Mouse (Mus musculus) midbrain, embryonic 14.5 days (tissue): Measurements from ENCODE around the gene Immp2l. TPM values are rescaled to one million over a fixed set of nuclear protein-coding genes. Genes with fewer than 3 reads are reported as not detected.
"Not testable (repeated sequence)": the region's sequence is repeated elsewhere in the genome, so short reads cannot be mapped to it uniquely, and the experiment has no call there.

ENCODE experiments used
- ATAC-seq: fragments of 200-750 bp; cut with Nextera tagmentation; 2 replicates; pipeline ENCODE4 v1.8.0; 2017; ENCODE audit warnings: moderate number of reproducible peaks, moderate library complexity; ENCODE audit not compliant: low FRiP score, low TSS enrichment
- DNase-seq: peaks from one replicate; pipeline ENCODE4 v3.0.0-alpha.2; 2015
- H3K27ac ChIP-seq: fragments of 300-500 bp; sonication (generic); replicated peaks from 2 replicates; pipeline ENCODE4 v1.5.1; 2014; ENCODE audit warnings: mild to moderate bottlenecking, low read depth, low read length, moderate library complexity
- H3K27me3 ChIP-seq: fragments of 300-500 bp; sonication (generic); 2 replicates; pipeline ENCODE4 v1.6.1; 2014; ENCODE audit warnings: low read length, control low read depth, mixed read lengths; ENCODE audit not compliant: control insufficient read depth, insufficient read depth
- H3K36me3 ChIP-seq: fragments of 300-500 bp; sonication (generic); 2 replicates; pipeline ENCODE4 v1.6.1; 2014; ENCODE audit warnings: low read length, control low read depth; ENCODE audit not compliant: control insufficient read depth, insufficient read depth
- H3K4me1 ChIP-seq: fragments of 300-500 bp; sonication (generic); 2 replicates; pipeline ENCODE4 v1.6.1; 2014; ENCODE audit warnings: mild to moderate bottlenecking, antibody characterized with exemption, low read length, control low read depth; ENCODE audit not compliant: control insufficient read depth, insufficient read depth
- H3K4me2 ChIP-seq: fragments of 300-500 bp; sonication (generic); 2 replicates; pipeline ENCODE4 v1.6.1; 2014; ENCODE audit warnings: mild to moderate bottlenecking, low read length, moderate library complexity
- H3K4me3 ChIP-seq: fragments of 300-500 bp; sonication (generic); replicated peaks from 2 replicates; pipeline ENCODE4 v1.5.1; 2014; ENCODE audit warnings: low read depth, low read length
- H3K9ac ChIP-seq: fragments of 300-500 bp; sonication (generic); replicated peaks from 2 replicates; pipeline ENCODE4 v1.6.1; 2014; ENCODE audit warnings: mild to moderate bottlenecking, low read length, moderate library complexity
- H3K9me3 ChIP-seq: fragments of 300-500 bp; sonication (generic); 2 replicates; pipeline ENCODE4 v1.6.1; 2016; ENCODE audit warnings: low read length, control low read depth, mixed read lengths; ENCODE audit not compliant: control insufficient read depth
- WGBS: fragments of 180-500 bp; shearing (Covaris S2); extraction: QIAGEN DNeasy Blood & Tissue Kit; methylation state at CpG from one replicate; pipeline ENCODE4 v1.1.7; 2014; 5-methylcytosine and 5-hydroxymethylcytosine counted together
- polyA plus RNA-seq: library from polyadenylated mRNA; unstranded; fragments of >200 nt; fragmentation: Nextera tagmentation; extraction: Ambion mirVana; gene quantifications from 2 replicates; pipeline ENCODE4 v1.2.1, GENCODE M21; 2014

The Immp2l gene
- polyA plus RNA-seq, 1 experiment from 2014 or later, result 5.5 TPM

DNA sequence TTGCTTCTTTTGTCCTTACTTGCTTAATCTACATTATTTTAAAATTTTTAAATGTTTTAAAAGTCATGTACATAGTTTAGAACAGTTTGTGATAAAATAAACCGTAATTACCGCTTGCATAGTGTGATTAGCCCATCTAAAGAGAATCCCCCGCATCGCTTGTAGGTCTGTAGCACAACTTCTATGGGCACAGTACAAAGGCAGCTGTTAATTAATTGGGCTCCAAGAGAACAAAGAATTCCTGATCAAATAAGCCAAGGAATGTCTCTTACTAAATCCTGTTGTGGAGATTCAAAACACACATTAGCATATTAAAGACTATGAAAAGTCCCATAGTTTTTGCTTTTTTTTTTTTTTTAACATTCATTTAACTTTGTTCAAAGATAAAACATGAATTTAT is 32.2 kb upstream of the Immp2l start:
- H3K9me3 ChIP-seq, result no peaks in the 10 kb centered on the region
- DNase-seq (peak; percentile 3), ATAC-seq (no peak)
- H3K4me3 ChIP-seq, result no peak overlapping the region
- H3K9ac ChIP-seq, result no peak overlapping the region
- no peak overlapping the region for H3K27ac ChIP-seq
- no peaks in the 10 kb centered on the region for H3K4me1 ChIP-seq
- no peak overlapping the region for H3K4me2 ChIP-seq
- H3K27me3 ChIP-seq, result no peaks in the 10 kb centered on the region
- 58% methylated on average over 4 of the region's 4 CpGs for WGBS
- no peaks in the 10 kb centered on the region for H3K36me3 ChIP-seq

DNA sequence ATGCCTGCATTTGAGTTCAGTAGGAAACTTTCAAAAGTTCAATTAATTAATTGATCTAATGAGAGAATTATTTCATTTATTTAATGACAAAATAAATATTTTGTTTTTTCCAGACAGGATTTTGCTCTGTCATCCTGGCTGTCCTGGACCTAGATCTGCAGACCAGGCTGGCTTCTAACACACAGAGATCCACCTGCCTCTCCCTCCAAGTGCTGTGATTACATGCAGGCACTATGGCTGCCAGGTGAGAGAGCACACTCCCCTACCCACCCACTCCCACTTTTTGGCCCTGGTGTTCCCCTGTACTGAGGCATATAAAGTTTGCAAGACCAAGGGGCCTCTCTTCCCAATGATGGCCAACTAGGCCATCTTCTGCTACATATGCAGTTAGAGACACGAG is 31.7 kb upstream of the Immp2l start:
- H3K27me3 ChIP-seq, DNase-seq, H3K4me2 ChIP-seq, H3K36me3 ChIP-seq, H3K27ac ChIP-seq, H3K4me1 ChIP-seq, H3K9ac ChIP-seq, H3K4me3 ChIP-seq, H3K9me3 ChIP-seq, ATAC-seq: not testable (repeated sequence)
- 90% methylated on average over 1 of the region's 1 CpGs for WGBS

DNA sequence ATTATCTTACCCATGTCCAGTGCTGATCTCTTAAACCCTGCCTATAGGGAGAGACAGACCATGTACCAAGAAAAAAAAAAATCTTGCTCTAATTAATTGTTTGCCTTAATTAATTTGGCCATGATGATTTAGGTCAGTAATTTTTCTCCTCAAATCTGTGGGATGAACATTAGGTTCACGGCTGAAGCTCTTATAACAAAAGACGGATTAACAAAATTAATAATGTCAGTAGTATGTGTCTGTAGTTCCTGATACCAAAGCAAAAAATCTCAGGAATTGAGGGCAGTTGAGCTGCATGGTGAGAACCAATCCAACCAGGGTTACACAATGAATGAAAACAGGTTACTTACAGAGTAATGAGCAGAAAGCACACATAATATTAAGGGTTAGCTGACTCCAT is 29.0 kb upstream of the Immp2l start:
- ATAC-seq (no peak), DNase-seq (no peak)
- Histone ChIP-seq H3K4me1 (no peaks in the 10 kb centered on the region), H3K4me2 (no peak overlapping the region), H3K27me3 (no peaks in the 10 kb centered on the region), H3K9ac (no peak overlapping the region), H3K36me3 (no peaks in the 10 kb centered on the region), H3K27ac (no peak overlapping the region), H3K4me3 (no peak overlapping the region), H3K9me3 (no peaks in the 10 kb centered on the region)
- WGBS, result 71% methylated on average over 2 of the region's 2 CpGs

DNA sequence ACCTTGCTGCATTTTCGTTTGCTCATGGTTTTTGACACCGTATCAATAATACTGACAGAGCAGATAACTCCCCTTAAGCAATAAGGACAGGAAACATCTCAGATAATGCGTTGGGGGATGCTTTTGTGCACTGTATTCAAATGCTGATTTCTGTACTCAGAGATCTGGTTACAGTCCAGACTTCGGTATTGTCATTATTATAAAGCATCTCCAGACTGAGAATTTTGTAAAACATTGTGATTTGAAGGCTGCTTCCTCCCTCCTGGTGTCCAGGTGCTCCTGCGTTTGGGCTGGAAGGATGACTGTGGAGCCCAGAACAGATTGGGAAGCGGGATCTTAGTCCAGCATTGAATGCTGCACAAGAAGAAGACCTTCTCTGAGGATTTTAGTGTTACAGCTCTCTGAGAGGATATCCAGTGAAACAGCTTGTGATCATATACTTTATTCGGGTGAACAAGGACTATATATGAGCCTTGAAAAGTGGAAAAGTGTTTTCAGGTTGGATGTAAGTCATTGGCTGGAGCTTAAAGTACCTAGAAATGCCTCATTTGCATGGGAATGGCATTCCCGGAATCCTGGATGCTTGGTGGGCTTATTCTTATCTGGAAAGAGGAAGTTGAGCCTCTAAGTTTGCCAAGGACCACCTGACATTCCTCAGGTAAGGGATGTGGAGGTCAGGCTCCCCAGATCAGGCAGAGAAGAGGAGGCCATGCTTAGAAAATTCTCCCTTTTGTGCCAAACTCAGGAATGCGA is 28.1 kb upstream of the Immp2l start:
- H3K4me3 ChIP-seq, result no peak overlapping the region
- no peak overlapping the region for H3K9ac ChIP-seq
- H3K4me1 ChIP-seq, result no peaks in the 10 kb centered on the region
- no peak overlapping the region for H3K4me2 ChIP-seq
- no peak overlapping the region for H3K27ac ChIP-seq
- DNase-seq (no peak), ATAC-seq (no peak)
- H3K9me3 ChIP-seq, result no peaks in the 10 kb centered on the region
- H3K36me3 ChIP-seq, result no peaks in the 10 kb centered on the region
- H3K27me3 ChIP-seq, result no peaks in the 10 kb centered on the region
- WGBS, result 76% methylated on average over 9 of the region's 9 CpGs

DNA sequence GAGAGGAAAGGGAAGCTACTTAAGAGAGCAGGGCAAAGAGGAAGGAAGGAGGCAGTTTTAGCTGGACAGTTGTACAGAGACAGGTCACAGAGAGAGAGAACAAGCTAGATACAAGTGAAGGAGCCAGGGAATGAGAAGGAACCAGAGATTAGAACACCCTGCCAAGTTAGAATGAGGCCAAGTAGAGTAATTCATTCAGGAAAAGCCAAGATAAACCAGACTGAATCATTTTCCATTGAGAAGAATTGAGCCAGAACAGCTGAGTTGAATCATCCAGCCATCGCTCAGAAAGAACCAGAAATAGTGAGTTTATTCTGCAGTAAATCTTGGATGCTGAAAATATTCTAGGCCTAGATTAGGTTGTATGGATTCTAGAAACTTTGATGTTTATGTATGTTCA is 1.4 kb upstream of the Immp2l start:
- no peak for ATAC-seq
- WGBS, result 93% methylated on average over 1 of the region's 1 CpGs
- Histone ChIP-seq H3K4me3 (no peak overlapping the region), H3K27me3 (no peaks in the 10 kb centered on the region), H3K4me2 (no peak overlapping the region), H3K4me1 (no peaks in the 10 kb centered on the region), H3K9ac (no peak overlapping the region), H3K9me3 (no peaks in the 10 kb centered on the region), H3K36me3 (no peaks in the 10 kb centered on the region), H3K27ac (no peak overlapping the region)
- no peak for DNase-seq

DNA sequence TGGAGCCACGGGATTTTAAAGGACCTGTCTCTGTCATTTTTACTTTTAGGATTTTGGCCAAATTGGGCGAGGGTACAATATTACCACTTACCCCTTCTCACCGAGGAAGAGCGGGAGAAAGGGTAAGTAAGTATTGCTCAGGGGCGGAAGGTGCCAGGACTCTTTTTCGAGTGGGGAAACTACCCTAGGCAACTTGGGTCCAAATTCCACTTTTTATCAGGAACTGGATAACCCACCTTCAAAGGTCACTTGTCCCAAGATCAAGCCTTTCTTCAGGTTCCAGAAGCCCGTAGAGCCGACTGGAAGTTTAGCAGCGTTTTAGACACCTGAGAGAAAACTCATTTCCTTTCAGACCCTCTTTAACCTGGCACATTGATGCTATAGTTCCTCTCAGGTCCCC is 622 bp downstream of the Immp2l start:
- WGBS, result 16% methylated on average over 9 of the region's 9 CpGs
- Histone ChIP-seq H3K9ac (peak overlapping the region; percentile 68), H3K4me2 (peak overlapping the region; percentile 61), H3K27ac (peak overlapping the region; percentile 77), H3K27me3 (no peaks in the 10 kb centered on the region), H3K4me1 (no peaks in the 10 kb centered on the region), H3K36me3 (no peaks in the 10 kb centered on the region), H3K4me3 (peak overlapping the region; percentile 68), H3K9me3 (no peaks in the 10 kb centered on the region)
- DNase-seq, result no peak
- ATAC-seq, result no peak

DNA sequence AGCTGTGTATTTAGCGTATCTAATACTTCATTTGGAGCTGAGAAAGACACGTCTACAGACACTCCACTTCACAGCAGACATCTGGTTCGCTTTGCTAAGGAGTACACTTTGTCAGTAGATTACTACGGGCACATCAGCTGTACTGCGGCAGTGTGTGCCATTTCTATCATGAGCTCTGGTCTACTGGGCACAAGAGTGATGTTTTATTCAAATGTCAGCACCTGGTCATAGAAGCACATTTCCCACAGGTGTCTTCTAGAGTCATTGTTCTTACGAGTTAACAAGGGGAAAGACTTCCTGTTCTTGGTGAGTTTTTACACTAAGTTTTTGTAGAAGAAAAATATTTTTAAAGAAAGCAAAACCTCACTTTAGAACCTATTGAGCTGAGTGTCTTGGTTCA is 3.6 kb downstream of the Immp2l start:
- ATAC-seq, result no peak
- Histone ChIP-seq H3K4me3 (no peak overlapping the region), H3K9me3 (no peaks in the 10 kb centered on the region), H3K9ac (no peak overlapping the region), H3K4me2 (no peak overlapping the region), H3K4me1 (no peaks in the 10 kb centered on the region), H3K36me3 (no peaks in the 10 kb centered on the region), H3K27me3 (no peaks in the 10 kb centered on the region), H3K27ac (no peak overlapping the region)
- 91% methylated on average over 6 of the region's 6 CpGs for WGBS
- DNase-seq, result no peak

DNA sequence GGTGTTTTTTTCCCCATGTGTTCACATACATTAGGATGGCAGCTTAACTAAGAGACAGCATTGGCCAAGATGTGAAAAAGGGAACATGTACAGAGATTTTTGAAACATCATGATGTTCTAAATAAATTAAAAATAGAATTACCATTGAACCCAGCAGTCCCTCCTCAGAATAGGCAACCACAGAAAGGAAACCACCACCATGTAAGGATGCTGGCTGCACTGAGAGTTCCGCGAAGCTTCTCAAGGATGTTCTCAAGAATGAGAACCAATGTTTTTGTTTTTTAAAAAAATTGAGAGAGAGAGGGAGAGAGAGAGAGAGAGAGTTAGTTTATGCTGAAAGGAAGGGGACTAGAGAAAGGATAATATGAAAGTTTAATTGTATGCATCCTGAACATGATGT is 7.2 kb downstream of the Immp2l start:
- Histone ChIP-seq H3K9me3 (no peaks in the 10 kb centered on the region), H3K4me3 (no peak overlapping the region), H3K9ac (no peak overlapping the region), H3K4me1 (no peaks in the 10 kb centered on the region), H3K27me3 (no peaks in the 10 kb centered on the region), H3K36me3 (no peaks in the 10 kb centered on the region), H3K4me2 (no peak overlapping the region), H3K27ac (no peak overlapping the region)
- 100% methylated on average over 2 of the region's 2 CpGs for WGBS
- ATAC-seq, result no peak
- DNase-seq, result no peak

DNA sequence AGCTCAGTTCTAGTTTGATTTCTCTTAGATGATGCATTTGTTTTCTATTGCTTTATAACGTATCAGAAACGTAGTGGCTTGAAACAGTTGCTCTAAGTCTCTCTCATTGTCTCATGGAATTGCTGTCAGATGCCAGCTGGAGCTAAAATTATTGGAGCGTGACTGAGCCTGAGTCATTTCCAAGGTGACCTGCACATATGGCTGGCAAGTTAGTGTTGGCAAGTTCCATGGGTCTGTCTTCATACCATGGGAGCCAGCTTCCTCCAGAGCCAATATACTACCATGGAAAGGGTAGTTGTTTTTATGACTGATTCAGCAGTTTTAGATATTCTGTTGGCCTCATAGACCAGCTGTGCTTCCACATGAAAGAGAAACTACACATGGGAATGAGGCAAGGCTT is 9.3 kb downstream of the Immp2l start:
- 86% methylated on average over 3 of the region's 3 CpGs for WGBS
- H3K36me3 ChIP-seq, result no peaks in the 10 kb centered on the region
- no peak overlapping the region for H3K27ac ChIP-seq
- H3K4me3 ChIP-seq, result no peak overlapping the region
- no peak overlapping the region for H3K9ac ChIP-seq
- DNase-seq (no peak), ATAC-seq (no peak)
- no peak overlapping the region for H3K4me2 ChIP-seq
- H3K4me1 ChIP-seq, result no peaks in the 10 kb centered on the region
- no peaks in the 10 kb centered on the region for H3K9me3 ChIP-seq
- H3K27me3 ChIP-seq, result no peaks in the 10 kb centered on the region
